Mouse (Mus musculus) gonadal fat pad, adult 2 months (tissue): ENCODE measurements around the gene Il1f10. TPM values are rescaled to one million over a fixed set of nuclear protein-coding genes. Genes with fewer than 3 reads are reported as not detected.

Experiments
- DNase-seq: peaks from one replicate; pipeline ENCODE4 v3.0.0-alpha.2; 2012; ENCODE audit warnings: low read depth
- polyA plus RNA-seq: library from polyadenylated mRNA; depleted of rRNA; stranded (reverse); fragments of >200 nt; gene quantifications from 2 replicates; pipeline ENCODE4 v1.2.3, GENCODE M21; 2012; rRNA removed

Gene Il1f10
- polyA plus RNA-seq = not detected in 2 replicates

DNA sequence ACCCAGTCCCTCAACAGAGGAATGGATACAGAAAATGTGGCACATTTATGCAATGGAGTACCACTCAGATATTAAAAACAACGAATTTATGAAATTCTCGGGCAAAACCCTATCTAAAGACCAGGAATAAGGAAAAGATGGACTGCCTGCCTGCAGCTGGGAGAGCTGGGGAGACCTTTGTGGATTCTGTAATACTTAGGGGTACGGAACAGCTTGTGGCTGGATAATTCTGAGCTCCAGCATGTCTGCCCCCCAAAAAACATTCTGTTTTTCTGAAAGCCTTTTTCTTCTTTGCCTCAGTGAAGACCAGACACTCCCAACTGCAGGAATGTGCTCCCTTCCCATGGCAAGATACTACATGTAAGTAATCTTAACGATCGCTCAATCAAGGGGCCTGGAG, at the start of gene Il1f10:
Gene Il1f10 (plus strand): TSS at position 301 of the 400 bp plus-strand sequence.
- DNase-seq = no peak

DNA sequence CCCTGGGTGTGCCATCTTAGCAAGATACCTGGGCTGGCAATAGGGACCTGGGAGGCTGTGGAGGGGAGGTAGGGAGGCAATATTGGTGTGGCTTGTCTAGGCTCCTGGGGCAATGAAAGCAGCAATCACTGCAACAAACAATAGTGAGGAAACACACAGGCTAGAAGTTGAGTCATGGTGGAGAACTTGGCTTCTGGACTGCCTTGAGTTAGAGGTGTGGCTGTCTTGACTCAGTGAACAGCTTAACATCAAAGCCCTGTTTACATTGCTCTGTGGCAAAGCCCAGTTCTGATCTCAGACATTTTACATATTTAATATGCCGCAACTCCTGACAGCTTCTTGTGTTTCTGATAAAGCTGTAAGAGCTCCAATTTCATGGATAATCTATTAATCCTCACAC, 23.5 kb upstream of the Il1f10 start:
- no peak for DNase-seq

DNA sequence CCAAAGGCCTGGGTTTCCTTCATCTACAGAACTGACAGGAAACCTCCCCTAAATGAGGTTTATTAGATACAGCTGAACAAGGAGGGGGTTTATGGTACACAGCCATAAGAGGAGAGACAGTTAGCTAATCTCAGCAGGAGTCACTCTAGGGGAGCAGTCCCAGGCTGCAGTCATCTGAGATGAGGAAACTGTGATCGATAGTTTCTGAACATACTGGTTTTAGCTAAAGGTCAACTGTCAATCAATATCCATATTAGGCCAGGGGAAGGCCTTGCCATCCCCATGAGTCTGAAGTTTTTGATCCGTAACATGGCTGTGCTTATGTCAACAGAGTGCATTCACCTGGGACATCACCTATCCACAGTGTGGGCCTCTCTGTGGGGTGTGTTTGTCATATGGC, 17.4 kb upstream of the Il1f10 start:
- no peak for DNase-seq

DNA sequence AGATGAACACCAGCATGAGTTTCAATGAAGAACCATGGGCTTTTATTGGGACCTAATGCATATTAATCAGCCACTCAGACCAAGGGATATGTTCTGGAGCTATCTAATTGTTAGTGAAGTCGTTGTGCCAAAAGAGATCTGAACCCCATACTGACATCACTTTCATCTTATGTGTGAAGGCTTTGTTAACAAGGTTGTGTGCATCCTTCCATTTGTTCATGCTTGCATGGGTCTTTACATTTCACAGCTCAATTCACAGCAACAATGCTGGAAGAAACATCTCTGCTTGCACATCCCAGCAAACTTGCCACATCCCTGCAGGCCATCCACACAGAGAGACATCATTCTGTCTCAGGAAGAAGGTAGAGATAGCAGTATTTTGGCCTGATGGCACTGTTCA, 15.8 kb upstream of the Il1f10 start:
- no peak for DNase-seq

DNA sequence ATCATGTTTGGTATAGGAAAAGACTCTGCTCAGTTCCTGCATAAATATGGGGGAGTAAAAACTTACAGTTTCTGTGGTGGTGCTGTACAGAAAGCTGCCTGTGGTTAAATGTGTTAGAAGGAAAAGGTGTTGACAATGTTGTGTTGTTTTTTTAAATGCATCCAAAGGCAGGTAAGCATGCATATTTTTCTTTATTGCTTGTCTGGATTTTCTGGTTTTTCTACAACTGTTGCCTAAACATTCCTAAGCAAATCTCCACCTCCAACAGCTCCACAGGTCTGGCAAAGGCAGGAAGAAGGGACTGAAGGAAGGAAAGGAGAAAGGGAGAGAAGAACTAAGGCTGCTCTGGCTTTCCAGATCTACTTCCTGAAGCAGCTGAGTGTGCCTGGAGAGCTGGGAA, 14.3 kb upstream of the Il1f10 start, which contains the start of gene Il1f5:
Gene Il1f5 (plus strand): TSS at position 301 of the 400 bp plus-strand sequence.
- no peak for DNase-seq

DNA sequence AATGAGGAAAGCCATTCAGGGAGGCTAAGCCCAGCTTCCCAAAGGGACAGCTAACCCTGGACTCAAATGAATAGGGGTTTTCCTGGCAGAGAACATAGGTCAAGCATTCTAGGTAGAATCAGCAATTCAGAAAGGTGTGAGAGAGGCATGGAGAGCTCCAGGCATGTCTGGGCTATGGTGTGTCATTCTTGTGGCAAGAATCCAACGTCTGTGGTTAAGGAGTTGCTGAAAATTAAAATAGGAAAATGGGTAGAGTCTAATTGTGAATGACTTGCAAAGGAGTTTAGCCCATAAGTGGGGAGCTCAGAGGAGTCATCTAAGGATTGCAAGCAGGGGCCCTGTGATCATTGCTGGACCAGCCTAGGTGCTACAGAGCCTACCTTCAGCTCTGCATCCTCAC, 3.6 kb downstream of the Il1f10 start:
- no peak for DNase-seq

DNA sequence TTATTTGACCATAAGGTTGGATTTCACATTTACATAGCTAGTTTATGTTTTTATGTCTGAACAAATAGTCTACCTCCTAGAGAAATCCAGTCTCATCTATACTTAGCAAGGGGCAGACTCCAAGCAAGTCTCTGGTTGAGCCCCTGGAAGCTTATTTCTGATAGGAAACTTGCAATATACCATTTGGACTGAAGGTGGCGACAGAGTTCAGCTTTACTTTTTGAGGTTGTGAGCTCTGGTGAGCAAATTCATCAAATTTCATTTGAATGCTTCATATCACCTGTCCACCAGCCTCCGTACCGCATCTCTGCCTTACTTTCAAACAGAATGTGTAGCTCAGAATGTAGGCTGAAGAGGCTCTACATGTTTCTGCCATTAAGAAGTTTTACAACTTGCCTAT, 5.8 kb downstream of the Il1f10 start:
- no peak for DNase-seq

DNA sequence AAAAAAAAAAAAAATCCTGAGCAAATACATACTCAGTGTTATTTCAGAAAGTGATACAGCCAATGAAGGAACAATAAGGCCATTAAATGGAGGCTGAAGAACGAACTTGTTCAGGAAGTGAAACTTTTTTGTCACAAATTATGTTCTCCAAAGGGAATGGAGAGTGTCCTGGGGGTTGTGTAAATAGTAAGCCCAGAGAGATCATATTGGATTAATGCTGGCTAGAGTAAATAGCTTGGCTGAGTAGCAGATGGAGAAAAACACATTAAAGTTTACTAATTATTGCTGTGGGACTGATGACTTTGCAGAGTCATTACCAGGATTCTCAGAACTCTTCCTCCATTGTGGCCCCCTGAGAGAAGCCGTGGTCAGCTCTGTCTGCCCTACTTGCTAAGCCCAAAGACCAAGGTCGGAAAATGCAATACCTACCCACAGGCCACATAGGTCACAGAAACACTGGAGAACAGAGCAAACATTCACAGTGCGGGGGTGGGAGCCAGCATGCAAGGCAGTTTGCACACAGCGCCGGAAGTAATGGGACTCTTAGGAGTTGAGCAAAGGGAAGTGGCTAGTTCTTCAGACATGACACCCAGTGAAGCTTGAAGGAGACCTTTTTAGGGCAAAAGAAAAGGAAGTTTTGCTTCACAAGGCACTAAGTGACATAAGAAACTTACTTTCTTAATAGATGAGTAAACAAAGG, 20.5 kb downstream of the Il1f10 start:
- no peak for DNase-seq

DNA sequence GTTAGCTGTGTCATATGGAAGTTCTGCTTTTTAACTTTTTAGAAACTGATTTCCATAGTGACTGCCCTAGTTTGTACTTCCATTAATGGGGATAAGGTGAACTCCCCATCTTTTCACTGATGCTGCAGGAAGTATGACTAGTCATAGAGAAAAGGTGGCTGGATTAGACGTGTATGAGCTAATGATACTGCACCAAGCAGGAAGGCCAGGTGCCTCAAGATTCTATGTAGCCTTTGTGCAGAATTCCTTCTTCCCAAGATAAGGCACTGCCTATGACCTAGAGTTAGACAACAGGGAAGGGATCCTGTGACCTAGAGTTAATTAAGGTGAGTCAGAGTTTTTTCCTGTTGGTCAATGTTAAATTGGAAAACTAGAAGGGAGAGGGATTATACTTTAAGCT, 25.9 kb downstream of the Il1f10 start:
- no peak for DNase-seq

DNA sequence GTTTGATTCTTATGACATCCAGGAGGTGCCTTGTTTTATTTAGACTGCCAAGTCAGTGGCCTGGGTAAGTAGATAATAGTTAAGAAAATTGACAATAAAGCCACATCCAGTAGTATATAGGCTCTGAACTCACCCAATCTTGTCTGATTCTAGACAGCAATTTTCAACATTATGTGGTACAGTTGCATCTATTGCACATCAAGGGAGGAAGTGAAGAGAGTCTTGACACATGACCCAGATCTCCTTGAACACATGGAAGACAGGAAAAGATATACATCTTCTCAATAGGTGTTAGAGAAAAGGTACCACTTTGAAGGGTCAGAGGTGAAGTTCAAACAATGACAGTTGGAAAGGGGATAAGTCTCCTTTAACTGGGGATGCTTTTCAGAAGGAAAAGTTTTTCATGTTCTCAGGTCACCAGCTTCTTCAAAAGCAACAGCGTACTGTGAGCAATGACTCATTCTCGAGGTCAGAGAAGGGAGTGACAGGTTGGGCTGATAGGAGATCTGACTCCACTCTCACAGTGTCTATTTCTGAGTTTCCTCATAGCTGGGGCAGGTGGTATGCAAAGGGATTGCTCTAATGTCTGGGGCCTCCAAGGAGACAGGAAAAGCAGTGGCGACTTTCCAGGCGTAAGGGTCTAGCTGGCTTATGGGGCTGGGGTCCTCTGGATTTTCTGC, 27.1 kb downstream of the Il1f10 start:
- DNase-seq = no peak

DNA sequence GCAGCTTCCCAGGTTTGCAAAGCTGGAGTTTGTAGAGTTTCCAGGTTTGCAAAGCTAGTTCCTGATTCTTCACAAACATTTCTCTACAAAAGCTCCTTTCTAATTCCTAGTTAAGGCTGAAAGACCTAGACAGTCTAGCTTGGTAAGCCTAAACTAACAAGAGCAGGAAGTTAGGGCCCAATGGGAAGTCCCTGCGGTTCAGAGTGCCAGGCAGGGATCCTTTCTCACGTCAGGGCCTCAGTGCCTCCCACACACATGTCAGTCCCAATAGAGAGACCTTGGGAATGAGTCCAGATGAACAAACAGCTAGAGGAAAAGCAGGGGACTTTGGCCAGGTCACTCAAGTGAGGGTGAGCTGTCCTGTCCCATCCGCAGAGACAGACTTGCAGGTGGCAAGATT, 44.3 kb downstream of the Il1f10 start:
- no peak for DNase-seq

DNA sequence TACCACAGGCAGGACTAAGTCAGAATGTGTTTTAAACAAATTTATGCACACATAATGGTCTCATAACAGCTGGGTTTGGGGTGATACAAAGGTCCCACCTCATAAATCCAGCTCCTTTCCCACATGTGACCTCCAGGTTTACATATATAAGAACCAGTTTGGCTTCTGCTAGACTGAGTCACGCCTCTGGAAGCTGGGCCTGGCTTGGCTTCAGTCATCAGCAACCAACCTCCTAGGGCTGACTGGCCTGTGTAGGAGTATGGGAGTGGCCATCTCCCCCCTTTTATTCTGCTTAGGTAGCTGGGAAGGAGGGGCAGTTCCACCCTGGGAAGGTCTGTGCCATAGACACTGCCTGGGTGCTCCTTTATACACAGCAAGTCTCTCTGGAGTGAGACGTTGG, 45.5 kb downstream of the Il1f10 start, which contains the start of gene Il1rn:
Gene Il1rn (plus strand): TSS at position 309 of the 400 bp plus-strand sequence.
- DNase-seq = no peak

DNA sequence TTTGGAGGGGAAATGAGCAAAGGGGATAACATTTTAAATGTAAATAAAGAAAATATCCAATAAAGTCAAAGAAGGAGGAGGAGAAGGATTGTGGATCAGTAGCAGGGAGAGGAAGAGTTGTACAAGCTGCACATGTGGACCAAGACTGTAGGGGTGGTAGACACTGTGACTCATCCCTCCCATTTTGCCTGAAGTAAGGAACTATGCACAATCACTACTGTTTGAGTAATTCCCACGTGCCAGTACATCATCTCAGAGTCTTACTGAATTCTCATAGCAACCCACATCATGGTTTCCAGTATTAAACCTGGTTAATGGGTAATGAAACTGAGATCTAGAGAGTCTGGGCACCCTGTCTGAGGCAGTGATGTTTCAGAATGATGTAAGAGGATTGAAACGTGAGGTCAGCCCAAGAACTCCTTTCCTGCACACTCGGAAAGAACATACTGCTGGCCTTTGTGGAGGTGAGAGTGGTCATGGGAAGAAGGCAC, 50.4 kb downstream of the Il1f10 start:
- no peak for DNase-seq

Other genes with a start within 250 kb of the Il1f10 start
- gene Hnmt, start 241.8 kb upstream of the Il1f10 start, polyA plus RNA-seq = 4.5 and 4.7 TPM in 2 replicates
- gene Tbpl2, start 194.6 kb upstream of the Il1f10 start, polyA plus RNA-seq = not detected in 2 replicates
- gene Il1f8, start 138.0 kb upstream of the Il1f10 start, polyA plus RNA-seq = not detected in 2 replicates
- not detected in 2 replicates for gene Il1f9, start 104.7 kb upstream of the Il1f10 start, polyA plus RNA-seq
- not detected in 2 replicates for gene Il1f6, start 75.8 kb upstream of the Il1f10 start, polyA plus RNA-seq
- gene Il1f5, start 14.2 kb upstream of the Il1f10 start, polyA plus RNA-seq = 0.10 and 0.22 TPM in 2 replicates
- gene Il1rn, start 45.7 kb downstream of the Il1f10 start, polyA plus RNA-seq = 0.71 and 2.8 TPM in 2 replicates
- gene Psd4, start 76.4 kb downstream of the Il1f10 start, polyA plus RNA-seq = 11.6 and 14.2 TPM in 2 replicates
- 91.2 and 139 TPM in 2 replicates for gene Pax8, start 184.4 kb downstream of the Il1f10 start, polyA plus RNA-seq